Mouse (Mus musculus) myocyte (in vitro differentiated cells): ENCODE data around the gene Rad54l2.

ENCODE experiments used
- CEBPB ChIP-seq: IDR thresholded peaks from 2 replicates; pipeline ENCODE4 v1.6.1; 2011; ENCODE audit warnings: mild to moderate bottlenecking, moderate library complexity; ENCODE audit not compliant: poor library complexity, insufficient read depth, severe bottlenecking
- E2F4 ChIP-seq: IDR thresholded peaks from one replicate; pipeline ENCODE4 v1.6.1; 2011; ENCODE audit warnings: mild to moderate bottlenecking, control low read depth, moderate library complexity; ENCODE audit not compliant: insufficient read depth
- MAX ChIP-seq: IDR thresholded peaks from one replicate; pipeline ENCODE4 v1.6.1; 2011; ENCODE audit warnings: low read depth, mild to moderate bottlenecking, control low read depth
- POLR2A ChIP-seq: IDR thresholded peaks from one replicate; pipeline ENCODE4 v1.6.1; 2011; ENCODE audit warnings: low read depth, mild to moderate bottlenecking, control low read depth, moderate library complexity; ENCODE audit not compliant: insufficient read length
- TCF12 ChIP-seq: IDR thresholded peaks from one replicate; pipeline ENCODE4 v1.6.1; 2011; ENCODE audit warnings: mild to moderate bottlenecking, control low read depth; ENCODE audit not compliant: poor library complexity, insufficient read depth, severe bottlenecking
- USF1 ChIP-seq: IDR thresholded peaks from one replicate; pipeline ENCODE4 v1.6.1; 2011; ENCODE audit warnings: low read depth, mild to moderate bottlenecking, control low read depth, moderate library complexity

DNA sequence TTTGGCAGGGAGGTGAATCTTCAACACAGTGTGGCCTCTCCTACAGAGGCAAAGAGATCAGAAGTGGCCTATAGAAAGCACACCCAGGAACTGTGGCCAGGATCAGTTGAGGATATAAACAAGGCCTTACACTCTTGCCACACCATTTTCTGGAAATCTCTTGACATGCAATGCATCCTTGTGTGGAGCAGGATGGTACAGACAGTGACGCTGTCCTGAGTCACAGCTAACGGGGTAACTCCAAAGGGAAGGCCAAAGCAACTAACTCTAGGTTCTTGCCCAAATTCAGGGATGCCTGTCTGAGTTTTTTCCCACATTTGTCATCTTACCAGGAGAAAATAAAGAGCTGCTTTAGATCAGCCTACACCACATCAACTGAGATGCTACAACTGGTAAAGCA lies 76.5 kb downstream of the Rad54l2 start:
- TF ChIP-seq POLR2A: no peak
- no peak for TF ChIP-seq CEBPB
- TF ChIP-seq E2F4: no peak
- TF ChIP-seq TCF12: no peak
- TF ChIP-seq USF1: no peak
- TF ChIP-seq MAX: no peak
